Mouse (Mus musculus): ENCODE data around the gene Bcl2l15.
"Not testable (repeated sequence)": the region's sequence is repeated elsewhere in the genome, so short reads cannot be mapped to it uniquely, and the experiment has no call there.

Bcl2l15 gene

GRCm38 (mm10) chr3:103831146-103831545 is 1.3 kb upstream of the Bcl2l15 start:
- no peak for DNase-seq (ENCODE audit: low spot score in 2 of 2)

DNA sequence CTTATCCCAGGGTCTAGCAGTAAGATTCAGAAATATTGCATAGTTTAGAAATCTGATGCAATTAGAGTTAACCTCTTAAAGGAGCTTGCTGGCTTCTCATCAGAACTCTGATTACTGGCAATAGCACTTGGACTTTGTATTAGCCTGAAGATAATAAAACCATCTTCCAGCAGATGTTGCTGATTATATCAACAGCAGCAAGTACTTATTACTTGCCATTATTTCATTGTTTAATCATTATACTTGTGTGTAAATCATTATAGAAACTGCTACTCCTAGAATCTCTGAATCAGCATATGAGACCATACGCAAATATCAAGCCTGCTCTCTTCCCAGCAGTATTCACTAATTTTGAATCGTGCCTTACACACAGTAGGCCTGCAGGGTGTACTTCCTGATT is 1.6 kb downstream of the Bcl2l15 start:
- DNase-seq (ENCODE audit: low spot score in 2 of 2) = no peak

GRCm38 (mm10) chr3:103835272-103835950 is 3.0 kb downstream of the Bcl2l15 start:
- no peak for DNase-seq (ENCODE audit: low spot score in 2 of 2)

- peak in 1 of 2 experiments; percentile 19 for DNase-seq (ENCODE audit: low spot score in 2 of 2)
Measured at GRCm38 (mm10) chr3:103835951-103836310, 3.5 kb downstream of the Bcl2l15 start.

- no peak for DNase-seq (ENCODE audit: low spot score in 2 of 2)
Measured at GRCm38 (mm10) chr3:103836453-103836852, 4.1 kb downstream of the Bcl2l15 start.

GRCm38 (mm10) chr3:103839711-103840110 is 7.3 kb downstream of the Bcl2l15 start:
- DNase-seq (ENCODE audit: low spot score in 2 of 2) = no peak

DNA sequence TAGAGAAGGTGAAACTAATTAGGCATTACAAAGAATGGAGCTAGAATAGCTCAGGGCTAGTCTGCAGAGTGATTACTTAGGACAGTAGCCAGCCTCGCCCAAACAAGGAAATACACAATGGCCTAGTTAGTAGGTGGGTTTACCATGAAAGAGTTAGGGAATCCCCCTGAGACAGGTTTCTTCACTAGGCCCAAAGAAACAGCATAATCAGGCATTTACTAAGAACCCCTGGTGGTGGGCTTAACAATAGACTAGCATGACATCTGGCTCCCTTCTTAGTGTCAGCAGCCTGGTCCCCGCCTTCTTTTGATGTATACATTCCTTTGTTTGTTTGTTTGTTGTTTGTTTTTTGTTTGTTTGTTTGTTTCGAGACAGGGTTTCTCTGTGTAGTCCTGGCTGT is 7.8 kb downstream of the Bcl2l15 start:
- not testable (repeated sequence) for DNase-seq (ENCODE audit: low spot score in 2 of 2)

- not testable (repeated sequence) for DNase-seq (ENCODE audit: low spot score in 2 of 2)
Measured at GRCm38 (mm10) chr3:103840946-103841345, 8.5 kb downstream of the Bcl2l15 start.

- peak in 1 of 2 experiments; percentile 14 for DNase-seq (ENCODE audit: low spot score in 2 of 2)
Measured at GRCm38 (mm10) chr3:103850644-103851363, 18.4 kb downstream of the Bcl2l15 start.

GRCm38 (mm10) chr3:103851481-103851880 is 19.1 kb downstream of the Bcl2l15 start:
- DNase-seq (ENCODE audit: low spot score in 2 of 2) = no peak

DNA sequence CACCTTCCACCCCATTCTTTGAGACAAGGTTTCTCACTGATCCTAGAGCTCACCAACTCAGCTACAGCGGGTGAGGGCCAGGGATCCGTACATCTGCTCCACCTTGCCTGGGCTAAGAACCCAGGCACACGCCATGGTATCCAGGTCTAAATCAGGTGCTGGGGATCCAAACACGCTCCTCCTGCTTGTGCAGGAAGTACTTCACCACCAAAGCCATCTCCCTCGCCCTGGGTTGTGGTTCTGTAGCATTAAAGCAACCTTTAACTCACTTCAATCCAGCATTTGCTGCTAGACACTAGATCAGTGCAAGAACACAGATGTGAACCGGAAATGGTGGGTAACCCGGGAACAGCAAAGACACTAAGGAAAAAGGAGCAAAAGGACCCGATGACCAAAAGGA is 19.5 kb downstream of the Bcl2l15 start:
- DNase-seq (ENCODE audit: low spot score in 2 of 2) = no peak

DNA sequence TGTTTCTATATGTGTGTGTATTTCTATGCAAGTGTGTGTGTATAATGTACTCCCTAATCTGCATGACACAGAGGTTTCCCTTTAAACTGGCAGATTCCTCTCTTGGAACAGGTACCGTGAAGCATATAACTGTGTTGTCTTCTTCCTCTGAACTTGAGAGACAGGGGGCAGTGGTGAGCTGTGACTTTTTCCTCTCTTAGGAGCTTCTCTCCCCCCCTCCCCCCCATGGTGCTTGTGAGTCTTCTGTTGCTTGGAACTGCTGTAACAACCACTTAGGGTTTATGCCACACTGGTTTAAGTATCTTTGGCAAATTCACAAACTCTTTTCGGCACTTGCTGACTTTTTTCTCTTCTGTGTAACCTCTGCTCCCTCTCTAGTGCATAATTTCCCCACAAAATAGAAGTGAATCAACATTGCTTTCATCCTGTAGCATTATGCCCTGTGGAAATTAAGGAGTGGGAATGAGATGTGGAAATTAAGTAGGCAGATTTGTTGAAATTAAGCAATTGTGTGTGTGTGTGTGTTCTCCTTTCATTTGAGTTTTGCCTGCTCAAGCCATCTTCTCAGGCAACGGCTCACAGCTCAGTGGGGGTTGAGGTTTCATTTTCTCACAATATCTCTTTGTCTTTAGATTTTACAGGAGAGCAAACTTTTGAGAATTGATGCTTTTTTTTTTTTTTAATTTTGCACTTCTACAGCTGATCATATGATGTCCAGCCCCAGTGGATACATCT is 20.3 kb downstream of the Bcl2l15 start:
- peak; percentile 73 to 78 for DNase-seq (ENCODE audit: low spot score in 2 of 2)

DNA sequence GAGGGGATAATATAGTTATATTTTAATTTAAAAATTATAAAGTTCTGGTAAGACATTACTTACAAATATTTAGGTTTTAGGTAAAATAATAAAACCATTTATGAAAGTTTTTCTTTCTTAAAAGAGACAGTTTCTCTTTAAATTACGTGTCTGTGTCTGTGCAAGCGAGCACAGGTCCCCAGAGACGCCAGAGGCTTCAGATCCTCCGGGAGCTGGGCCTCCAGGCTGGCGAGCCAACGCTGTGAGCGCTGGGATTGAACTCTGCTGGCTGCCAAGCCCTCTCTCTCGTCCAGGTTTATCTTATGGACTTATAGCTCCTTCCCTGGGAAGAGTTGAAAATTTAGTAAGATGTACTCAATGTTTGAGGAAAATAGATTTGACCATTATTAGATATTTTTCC is 21.4 kb downstream of the Bcl2l15 start:
- no peak for DNase-seq (ENCODE audit: low spot score in 2 of 2)

GRCm38 (mm10) chr3:103857036-103857805 is 24.8 kb downstream of the Bcl2l15 start:
- peak; percentile 41 for DNase-seq (ENCODE audit: low spot score in 2 of 2)

GRCm38 (mm10) chr3:103857977-103858563 is 25.7 kb downstream of the Bcl2l15 start:
- peak in 1 of 2 experiments; percentile 42 for DNase-seq (ENCODE audit: low spot score in 2 of 2)

DNA sequence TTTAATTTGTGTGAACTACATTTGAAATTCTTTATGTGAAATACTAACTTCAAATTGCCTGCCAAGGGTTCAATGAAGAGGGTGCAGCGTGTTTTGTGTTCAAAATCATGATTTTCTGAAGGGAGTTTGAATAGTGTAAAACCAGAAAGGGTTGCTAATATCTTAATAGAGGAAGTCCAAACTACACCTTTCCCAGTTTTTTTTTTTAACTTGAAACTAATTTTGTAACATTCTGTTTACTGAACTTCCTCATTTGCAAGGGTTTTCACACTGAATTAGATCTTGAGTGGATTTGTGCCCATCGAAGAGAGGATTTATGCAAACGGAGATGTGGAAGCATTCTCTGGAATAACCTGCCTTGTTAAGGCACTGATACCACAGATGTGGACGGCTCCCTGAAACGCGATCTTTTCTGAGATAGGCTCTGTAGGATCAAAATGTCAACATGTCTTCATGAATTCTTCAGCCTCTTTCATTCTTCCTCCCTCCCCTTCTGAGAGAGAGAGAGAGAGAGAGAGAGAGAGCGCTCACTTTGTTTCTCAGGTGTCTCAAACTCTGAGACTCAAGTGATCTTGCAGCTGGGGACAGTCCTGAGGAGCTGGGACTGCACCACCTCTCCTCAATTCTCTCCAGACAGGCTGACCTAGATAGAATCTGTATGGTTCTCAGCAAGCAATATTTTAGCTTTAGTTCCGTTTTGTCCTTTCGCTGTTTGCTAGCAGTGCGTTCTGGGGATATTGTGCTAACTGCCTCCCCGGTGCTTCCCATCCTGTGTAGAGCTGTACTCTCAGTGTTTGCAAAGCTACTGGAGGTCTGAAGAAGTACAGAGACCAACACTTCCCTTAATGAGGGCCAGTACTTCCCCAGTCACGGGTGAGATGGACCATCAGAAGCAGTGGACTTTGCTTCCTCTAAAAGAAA is 26.7 kb downstream of the Bcl2l15 start, which contains the start of gene Ptpn22:
Ptpn22 (plus strand) TSS at position 915 of the 921 bp plus-strand sequence.
- peak; percentile 81 for DNase-seq (ENCODE audit: low spot score in 2 of 2)

GRCm38 (mm10) chr3:103859851-103860391 is 27.5 kb downstream of the Bcl2l15 start:
- peak; percentile 87 to 88 for DNase-seq (ENCODE audit: low spot score in 2 of 2)

GRCm38 (mm10) chr3:103862721-103863220 is 30.4 kb downstream of the Bcl2l15 start:
- DNase-seq (ENCODE audit: low spot score in 2 of 2) = peak; percentile 32 to 33

DNA sequence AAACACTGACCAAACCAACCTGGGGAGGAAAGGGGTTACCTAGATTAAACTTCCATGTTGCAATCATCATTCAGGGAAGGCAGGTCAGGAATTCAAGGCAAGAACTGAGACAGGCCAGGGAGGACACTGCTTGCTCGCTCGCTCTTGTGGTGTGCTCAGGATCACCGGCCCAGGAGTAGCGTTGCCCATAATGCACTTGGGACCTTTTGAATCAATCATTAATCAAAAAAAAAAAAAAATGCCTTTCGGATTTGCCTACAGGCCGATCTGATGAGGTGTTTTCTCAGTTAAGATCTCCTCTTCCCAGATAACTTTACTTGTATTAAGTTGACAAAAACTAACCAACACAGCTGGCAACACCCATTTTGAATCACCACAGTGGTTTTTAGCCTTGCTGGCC is 31.8 kb downstream of the Bcl2l15 start:
- DNase-seq (ENCODE audit: low spot score in 2 of 2) = no peak
